Mouse (Mus musculus) embryonic facial prominence, embryonic 12.5 days (tissue): Measurements from ENCODE around the gene D930048N14Rik. TPM values are rescaled to one million over a fixed set of nuclear protein-coding genes. Genes with fewer than 3 reads are reported as not detected.
"Not testable (repeated sequence)": the region's sequence is repeated elsewhere in the genome, so short reads cannot be mapped to it uniquely, and the experiment has no call there.

Experiments used
- ATAC-seq: fragments of 200-750 bp; cut with Nextera tagmentation; 2 replicates; pipeline ENCODE4 v1.8.0; 2017; ENCODE audit not compliant: insufficient number of reproducible peaks, insufficient read depth, low FRiP score, low TSS enrichment
- H3K27ac ChIP-seq: fragments of 300-500 bp; sonication (generic); 2 replicates; pipeline ENCODE4 v1.5.1; 2016; ENCODE audit warnings: mild to moderate bottlenecking
- H3K27me3 ChIP-seq: fragments of 300-500 bp; sonication (generic); 2 replicates; pipeline ENCODE4 v1.6.1; 2016; ENCODE audit warnings: mild to moderate bottlenecking, moderate library complexity
- H3K36me3 ChIP-seq: fragments of 300-500 bp; sonication (generic); 2 replicates; pipeline ENCODE4 v1.6.1; 2016; ENCODE audit warnings: mild to moderate bottlenecking
- H3K4me1 ChIP-seq: fragments of 300-500 bp; sonication (generic); 2 replicates; pipeline ENCODE4 v1.6.1; 2016
- H3K4me2 ChIP-seq: fragments of 300-500 bp; sonication (generic); replicated peaks from 2 replicates; pipeline ENCODE4 v1.6.1; 2016; ENCODE audit warnings: mild to moderate bottlenecking, moderate library complexity
- H3K4me3 ChIP-seq: fragments of 300-500 bp; sonication (generic); 2 replicates; pipeline ENCODE4 v1.5.1; 2016; ENCODE audit warnings: mild to moderate bottlenecking
- H3K9ac ChIP-seq: fragments of 300-500 bp; sonication (generic); 2 replicates; pipeline ENCODE4 v1.6.1; 2016; ENCODE audit warnings: mild to moderate bottlenecking, moderate library complexity
- H3K9me3 ChIP-seq: fragments of 300-500 bp; sonication (generic); 2 replicates; pipeline ENCODE4 v1.6.1; 2016; ENCODE audit warnings: mild to moderate bottlenecking, moderate library complexity
- WGBS: fragments of 180-500 bp; shearing (Covaris S2); methylation state at CpG from one replicate; pipeline ENCODE4 v1.1.7; 2016; 5-methylcytosine and 5-hydroxymethylcytosine counted together
- polyA plus RNA-seq: library from polyadenylated mRNA; unstranded; fragments of >200 nt; fragmentation: Nextera tagmentation; extraction: Ambion mirVana; gene quantifications from 2 replicates; pipeline ENCODE4 v1.2.1, GENCODE M21; 2016

D930048N14Rik gene
- 2.3 and 2.5 TPM in 2 replicates for polyA plus RNA-seq

DNA sequence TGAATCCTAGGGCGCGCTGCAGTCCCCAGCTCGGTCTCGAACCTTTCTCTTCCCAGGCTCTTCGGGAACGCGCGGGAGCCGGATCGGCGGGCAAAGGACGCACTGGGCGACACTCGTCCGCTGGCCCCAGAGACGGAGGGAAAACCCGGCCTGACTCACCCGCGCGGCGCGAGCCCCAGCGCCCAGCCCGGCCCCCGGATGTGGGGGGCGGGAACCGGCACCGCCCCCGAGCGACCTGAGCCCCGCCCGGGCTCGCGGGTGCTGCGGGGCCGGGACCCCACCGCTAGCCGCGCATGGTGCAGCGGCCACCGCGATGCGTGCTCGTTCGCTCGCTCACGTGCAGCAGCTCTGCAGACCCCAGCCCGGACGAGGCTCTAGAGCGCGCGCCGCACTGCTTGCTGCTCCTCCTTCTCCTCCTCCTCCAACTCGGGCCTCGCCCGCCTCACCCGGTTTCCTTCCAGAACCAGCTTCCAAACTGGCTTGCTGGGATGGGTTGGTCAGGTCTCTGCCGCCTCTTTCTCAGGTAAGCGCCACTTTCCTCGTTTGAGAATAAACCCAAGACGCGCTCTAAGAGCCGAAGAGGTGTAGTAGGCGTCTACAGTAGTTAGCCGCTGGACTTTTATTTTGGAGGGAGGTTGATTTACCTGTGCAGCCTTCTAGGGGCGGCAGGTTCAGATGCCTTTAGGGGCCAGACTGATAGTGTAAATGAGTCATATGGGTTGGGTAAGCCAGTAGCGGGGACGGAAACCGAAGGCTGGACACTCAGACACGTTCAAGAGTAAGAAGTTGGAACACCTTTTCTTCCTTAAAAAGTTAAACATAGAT is at the start of gene D930048N14Rik, which contains the start of gene N4bp3:
Gene D930048N14Rik (plus strand): TSS at position 264 of the 825 bp plus-strand sequence.
Gene N4bp3 (minus strand): TSS at position 152 of the 825 bp plus-strand sequence.
- WGBS: under 1% methylated on average over 68 of the region's 70 CpGs

DNA sequence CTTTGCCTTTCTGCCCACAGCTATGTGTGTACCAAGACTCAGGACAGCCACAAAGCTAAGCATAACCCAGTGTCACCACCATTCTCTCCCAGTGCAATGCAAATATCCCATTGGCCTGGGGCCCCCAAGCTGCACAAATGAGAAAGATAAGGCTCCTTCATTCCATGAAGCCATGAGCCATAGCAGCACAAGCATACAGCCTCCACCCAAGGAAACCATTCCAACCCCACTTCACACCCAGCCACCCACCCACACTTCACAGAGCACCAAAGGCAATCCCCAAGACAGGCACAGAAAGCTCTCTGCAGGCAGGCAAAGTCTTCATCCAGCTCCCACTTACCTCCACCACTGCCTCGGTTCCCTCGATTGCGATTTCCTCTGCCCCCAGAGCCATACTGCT is 48.5 kb upstream of the D930048N14Rik start:
- Histone ChIP-seq H3K4me2 (no peak overlapping the region), H3K4me1 (peaks cover 31% of the 10 kb centered on the region), H3K36me3 (peaks cover 80% of the 10 kb centered on the region), H3K9ac (no peak overlapping the region; the same call in 1 of the 2 replicates), H3K9me3 (no peaks in the 10 kb centered on the region), H3K27ac (no peak overlapping the region), H3K27me3 (no peaks in the 10 kb centered on the region; the same call in 1 of the 2 replicates), H3K4me3 (no peak overlapping the region)
- 84% methylated on average over 3 of the region's 3 CpGs for WGBS
- no peak for ATAC-seq

More for the DNA sequence above, at the start of gene D930048N14Rik, which contains the start of gene N4bp3:
- peak within 1 kb of the TSS; percentile 71 for H3K9ac ChIP-seq
- no peaks in the 10 kb centered on the region for H3K36me3 ChIP-seq
- peak within 1 kb of the TSS; percentile 93 for H3K4me2 ChIP-seq
- H3K9me3 ChIP-seq: no peaks in the 10 kb centered on the region
- no peak for ATAC-seq
- H3K27me3 ChIP-seq: peaks cover 6% of the 10 kb centered on the region; the same call in 1 of the 2 replicates
- H3K4me1 ChIP-seq: peaks cover 23% of the 10 kb centered on the region
- H3K4me3 ChIP-seq: peak within 1 kb of the TSS; percentile 52
- peak within 1 kb of the TSS; percentile 57 for H3K27ac ChIP-seq

GRCm38 (mm10) chr11:51605602-51606446 is 44.9 kb upstream of the D930048N14Rik start:
- H3K4me3 ChIP-seq: peak overlapping the region; percentile 99
- peak overlapping the region; percentile 90 for H3K4me2 ChIP-seq
- H3K4me1 ChIP-seq: peaks cover 34% of the 10 kb centered on the region
- peak overlapping the region; percentile 100 for H3K9ac ChIP-seq
- WGBS: under 1% methylated on average over 73 of the region's 81 CpGs
- no peaks in the 10 kb centered on the region for H3K9me3 ChIP-seq
- H3K27ac ChIP-seq: peak overlapping the region; percentile 96
- H3K36me3 ChIP-seq: peaks cover 44% of the 10 kb centered on the region
- peak; percentile 55; the same call in 1 of the 2 replicates for ATAC-seq
- no peaks in the 10 kb centered on the region; the same call in 1 of the 2 replicates for H3K27me3 ChIP-seq

DNA sequence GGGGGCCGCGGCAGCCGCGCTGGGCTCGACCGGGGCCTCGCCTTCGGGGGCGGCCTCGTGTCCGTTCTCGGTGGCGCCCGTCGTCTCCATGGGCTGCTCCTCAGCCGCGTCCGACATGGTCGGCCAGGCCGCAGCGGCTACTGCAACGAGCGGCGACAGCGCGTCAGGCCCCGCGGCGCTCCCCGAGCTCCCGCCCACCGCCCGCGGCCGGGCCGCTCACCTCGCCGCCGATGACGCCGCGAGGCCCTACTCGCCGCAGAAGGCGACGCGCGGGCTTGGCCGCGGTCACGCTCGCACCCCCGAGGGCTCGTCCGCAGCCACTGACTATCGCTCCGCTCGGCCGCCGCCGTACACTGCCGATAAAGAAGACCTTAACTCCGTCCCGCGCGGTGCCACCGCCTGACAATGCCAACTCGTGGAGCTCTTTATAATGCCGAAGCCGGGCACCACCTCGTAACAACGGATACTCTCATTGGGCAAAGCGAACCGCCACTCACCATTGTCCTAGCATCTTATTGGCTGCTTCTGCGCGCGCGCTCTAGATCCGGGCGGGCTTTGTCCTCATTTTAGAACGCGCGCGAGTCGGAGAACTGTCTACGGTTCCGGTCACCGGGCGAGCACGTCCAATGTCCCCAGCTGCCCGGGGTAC is 44.2 kb upstream of the D930048N14Rik start, which contains the start of gene Hnrnpab:
Gene Hnrnpab (minus strand): TSS at position 401 of the 649 bp plus-strand sequence.
- H3K36me3 ChIP-seq: peaks cover 36% of the 10 kb centered on the region
- ATAC-seq: peak; percentile 87
- WGBS: under 1% methylated on average over 78 of the region's 91 CpGs

GRCm38 (mm10) chr11:51607096-51607738 is 43.5 kb upstream of the D930048N14Rik start:
- peak overlapping the region; percentile 100 for H3K9ac ChIP-seq
- no peaks in the 10 kb centered on the region for H3K9me3 ChIP-seq
- peak overlapping the region; percentile 60 for H3K4me2 ChIP-seq
- H3K27me3 ChIP-seq: no peaks in the 10 kb centered on the region; the same call in 1 of the 2 replicates
- WGBS: 7% methylated on average over 15 of the region's 15 CpGs
- peak overlapping the region; percentile 99 for H3K4me3 ChIP-seq
- peaks cover 30% of the 10 kb centered on the region for H3K36me3 ChIP-seq
- H3K4me1 ChIP-seq: peaks cover 27% of the 10 kb centered on the region
- peak; percentile 47; the same call in 1 of the 2 replicates for ATAC-seq
- peak overlapping the region; percentile 86 for H3K27ac ChIP-seq

More for the DNA sequence above, 44.2 kb upstream of the D930048N14Rik start, which contains the start of gene Hnrnpab:
- peak within 1 kb of the TSS; percentile 100 for H3K9ac ChIP-seq
- peak within 1 kb of the TSS; percentile 90 for H3K4me2 ChIP-seq
- peak within 1 kb of the TSS; percentile 99 for H3K4me3 ChIP-seq
- peaks cover 33% of the 10 kb centered on the region for H3K4me1 ChIP-seq
- peak within 1 kb of the TSS; percentile 96 for H3K27ac ChIP-seq
- no peaks in the 10 kb centered on the region for H3K9me3 ChIP-seq
- no peaks in the 10 kb centered on the region; the same call in 1 of the 2 replicates for H3K27me3 ChIP-seq

GRCm38 (mm10) chr11:51609266-51609909 is 41.4 kb upstream of the D930048N14Rik start:
- Histone ChIP-seq H3K27me3 (no peaks in the 10 kb centered on the region; the same call in 1 of the 2 replicates), H3K4me2 (no peak overlapping the region), H3K9ac (no peak overlapping the region), H3K36me3 (peaks cover 8% of the 10 kb centered on the region), H3K9me3 (no peaks in the 10 kb centered on the region), H3K27ac (no peak overlapping the region), H3K4me1 (peaks cover 10% of the 10 kb centered on the region), H3K4me3 (no peak overlapping the region)
- no peak for ATAC-seq
- WGBS: 80% methylated on average over 3 of the region's 3 CpGs

GRCm38 (mm10) chr11:51609940-51610339 is 40.8 kb upstream of the D930048N14Rik start:
- H3K9ac ChIP-seq, ATAC-seq, H3K4me2 ChIP-seq, H3K27ac ChIP-seq, H3K4me3 ChIP-seq, H3K36me3 ChIP-seq, H3K9me3 ChIP-seq, H3K27me3 ChIP-seq: not testable (repeated sequence)
- WGBS: 84% methylated on average over 5 of the region's 5 CpGs
- H3K4me1 ChIP-seq: peaks cover 10% of the 10 kb centered on the region; the same call in 1 of the 2 replicates

- 74% methylated on average over 8 of the region's 8 CpGs for WGBS
- H3K9ac ChIP-seq: no peak overlapping the region
These were observed 36.5 kb upstream of the D930048N14Rik start for GRCm38 (mm10) chr11:51614256-51614655.

GRCm38 (mm10) chr11:51615129-51615528 is 35.6 kb upstream of the D930048N14Rik start:
- no peaks in the 10 kb centered on the region for H3K9me3 ChIP-seq
- H3K27ac ChIP-seq: peak overlapping the region; percentile 71
- peak overlapping the region; percentile 62 for H3K4me2 ChIP-seq
- ATAC-seq: no peak
- 42% methylated on average over 7 of the region's 7 CpGs for WGBS
- no peaks in the 10 kb centered on the region for H3K36me3 ChIP-seq
- peak overlapping the region; percentile 35 for H3K4me3 ChIP-seq
- H3K27me3 ChIP-seq: no peaks in the 10 kb centered on the region
- peaks cover 11% of the 10 kb centered on the region for H3K4me1 ChIP-seq
- peak overlapping the region; percentile 41 for H3K9ac ChIP-seq

More at GRCm38 (mm10) chr11:51614256-51614655, 36.5 kb upstream of the D930048N14Rik start:
- Histone ChIP-seq H3K9me3 (no peaks in the 10 kb centered on the region), H3K36me3 (no peaks in the 10 kb centered on the region), H3K27ac (peak overlapping the region; percentile 71; the same call in 1 of the 2 replicates), H3K27me3 (no peaks in the 10 kb centered on the region), H3K4me3 (no peak overlapping the region), H3K4me2 (no peak overlapping the region), H3K4me1 (peaks cover 11% of the 10 kb centered on the region; the same call in 1 of the 2 replicates)
- ATAC-seq: no peak

- Histone ChIP-seq H3K36me3 (no peaks in the 10 kb centered on the region), H3K4me2 (peak overlapping the region; percentile 62), H3K27me3 (no peaks in the 10 kb centered on the region), H3K9ac (peak overlapping the region; percentile 41), H3K27ac (peak overlapping the region; percentile 71), H3K4me1 (peaks cover 16% of the 10 kb centered on the region), H3K9me3 (no peaks in the 10 kb centered on the region), H3K4me3 (peak overlapping the region; percentile 35)
- 4% methylated on average over 14 of the region's 14 CpGs for WGBS
- ATAC-seq: peak; percentile 53; the same call in 1 of the 2 replicates
These were observed 35.2 kb upstream of the D930048N14Rik start for GRCm38 (mm10) chr11:51615601-51616000.
